Mouse (Mus musculus): Measurements from ENCODE around the gene Col4a3bp.

GRCm38 (mm10) chr13:96511893-96512292, 30.5 kb upstream of the Col4a3bp start:
- TF ChIP-seq POLR2A (IDR thresholded peaks at IDR 0.05; ENCODE audit: borderline replicate concordance, insufficient read depth, low read length) (no peak), CTCF (IDR thresholded peaks at IDR 0.05; ENCODE audit: borderline replicate concordance, insufficient read depth, low read depth, low read length) (no peak)

Measured in cerebellum, adult 2 months (tissue).